Mouse (Mus musculus) ES-E14 (cell line): ENCODE measurements around the gene Aldoart1.

ENCODE experiments used
- CHD2 ChIP-seq: IDR thresholded peaks from 2 replicates; pipeline ENCODE4 v1.6.1; 2014; ENCODE audit warnings: mild to moderate bottlenecking, low read depth, low read length, inconsistent platforms
- ZNF384 ChIP-seq: IDR thresholded peaks from 2 replicates; pipeline ENCODE4 v1.6.1; 2012; ENCODE audit warnings: low read depth, low read length, inconsistent platforms

DNA sequence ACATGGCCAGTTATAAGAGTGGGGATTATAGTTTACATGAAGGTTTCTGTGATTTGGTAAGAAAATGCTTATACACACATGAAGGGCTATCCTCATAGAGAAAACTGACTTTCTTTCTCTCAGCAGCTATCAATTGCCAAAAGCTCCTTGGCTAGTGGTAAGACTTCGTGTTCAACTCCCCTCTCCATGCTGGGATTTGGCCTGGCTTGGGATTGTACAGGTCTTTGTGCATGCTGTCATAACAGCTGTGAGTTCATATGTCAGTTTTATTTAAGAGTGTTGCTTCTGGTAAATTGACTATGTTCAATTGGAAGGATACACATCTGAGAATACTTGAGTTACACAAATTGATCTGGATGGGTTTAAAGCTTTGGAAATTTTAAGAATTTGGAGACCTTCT, 49.1 kb upstream of the Aldoart1 start:
- TF ChIP-seq CHD2 = no peak
- no peak for TF ChIP-seq ZNF384
